Mouse (Mus musculus) CH12.LX (cell line): Measurements from ENCODE around the gene Agl. TPM values are rescaled to one million over a fixed set of nuclear protein-coding genes. Genes with fewer than 3 reads are reported as not detected.

ENCODE experiments used
- DNase-seq: peaks from one replicate; pipeline ENCODE4 v3.0.0-alpha.2; 2013; ENCODE audit errors: extremely low read depth
- H3K27ac ChIP-seq: 2 replicates; pipeline ENCODE4 v1.5.1; 2012; ENCODE audit warnings: low read depth, mild to moderate bottlenecking, control low read depth, moderate library complexity; ENCODE audit not compliant: insufficient read depth
- H3K27me3 ChIP-seq: replicated peaks from 2 replicates; pipeline ENCODE3; 2012; ENCODE audit warnings: inconsistent platforms
- H3K36me3 ChIP-seq, 2 experiments: replicated peaks in 1 of 2; 2 replicates each; pipeline versions ENCODE3 to v1.6.1; 2012; ENCODE audit warnings: inconsistent platforms in 1 of 2, low read length in 1 of 2, mild to moderate bottlenecking in 1 of 2, mixed read lengths in 1 of 2, moderate library complexity in 1 of 2; ENCODE audit not compliant: control insufficient read depth in 1 of 2, insufficient read depth in 1 of 2
- H3K4me1 ChIP-seq, 2 experiments: 2 replicates each; pipeline ENCODE4 v1.6.1; 2012; ENCODE audit warnings: inconsistent platforms in 1 of 2, moderate library complexity in 1 of 2; ENCODE audit not compliant: insufficient read depth in 2 of 2, control insufficient read depth in 1 of 2
- H3K4me2 ChIP-seq: 2 replicates; pipeline ENCODE4 v1.6.1; 2012; ENCODE audit warnings: low read depth, mild to moderate bottlenecking, control low read depth; ENCODE audit not compliant: poor library complexity, insufficient read depth, severe bottlenecking
- H3K4me3 ChIP-seq, 3 experiments: fragments of 150-350 bp in 1 of 3; sonication (generic) in 1 of 3; replicated peaks in 1 of 3; 2 replicates each; pipeline versions ENCODE3 to v1.5.1; 2011 to 2012; ENCODE audit warnings: low read depth in 2 of 3, low read length in 2 of 3, mild to moderate bottlenecking in 2 of 3, moderate library complexity in 2 of 3, control low read depth in 1 of 3, improper control_type of control experiment in 1 of 3, inconsistent platforms in 1 of 3, mixed read lengths in 1 of 3; ENCODE audit not compliant: poor library complexity in 1 of 3
- H3K79me2 ChIP-seq: replicated peaks from 2 replicates; pipeline ENCODE4 v1.6.1; 2012; ENCODE audit warnings: mild to moderate bottlenecking, moderate library complexity; ENCODE audit not compliant: control insufficient read depth, poor library complexity, insufficient read depth, severe bottlenecking; ENCODE audit errors: extremely low read depth
- H3K9ac ChIP-seq: 2 replicates; pipeline ENCODE4 v1.6.1; 2012; ENCODE audit warnings: low read depth, mild to moderate bottlenecking, control low read depth, moderate library complexity; ENCODE audit not compliant: insufficient read depth
- H3K9me3 ChIP-seq: replicated peaks from 2 replicates; pipeline ENCODE3; 2012; ENCODE audit warnings: low read length, inconsistent platforms, mixed read lengths
- BHLHE40 ChIP-seq: IDR thresholded peaks from 2 replicates; pipeline ENCODE4 v1.6.1; 2011; ENCODE audit warnings: mild to moderate bottlenecking, low read depth, low read length, improper control_type of control experiment
- CHD2 ChIP-seq: IDR thresholded peaks from 2 replicates; pipeline ENCODE4 v1.6.1; 2011; ENCODE audit warnings: low read length, improper control_type of control experiment
- CTCF ChIP-seq, 2 experiments: IDR thresholded peaks in 1 of 2; conservative IDR thresholded peaks in 1 of 2; 2 replicates each; pipeline ENCODE4 v1.5.1; 2011 to 2012; ENCODE audit warnings: low read depth in 2 of 2, low read length in 2 of 2, improper control_type of control experiment in 1 of 2, inconsistent platforms in 1 of 2, mild to moderate bottlenecking in 1 of 2, moderate library complexity in 1 of 2
- E2F4 ChIP-seq: IDR thresholded peaks from 2 replicates; pipeline ENCODE4 v1.6.1; 2011; ENCODE audit warnings: low read depth, low read length, improper control_type of control experiment; ENCODE audit not compliant: insufficient replicate concordance
- ELF1 ChIP-seq: IDR thresholded peaks from 2 replicates; pipeline ENCODE4 v1.6.1; 2014; ENCODE audit warnings: low read depth, mild to moderate bottlenecking, inconsistent platforms, low read length, improper control_type of control experiment
- EP300 ChIP-seq: IDR thresholded peaks from 2 replicates; pipeline ENCODE4 v1.6.1; 2011; ENCODE audit warnings: low read length, improper control_type of control experiment
- JUN ChIP-seq: IDR thresholded peaks from 2 replicates; pipeline ENCODE4 v1.6.1; 2011; ENCODE audit warnings: low read depth, mild to moderate bottlenecking, low read length, improper control_type of control experiment, moderate library complexity; ENCODE audit not compliant: insufficient read depth
- KAT2A ChIP-seq: IDR thresholded peaks from 2 replicates; pipeline ENCODE4 v1.6.1; 2012; ENCODE audit warnings: low read length, improper control_type of control experiment, inconsistent platforms; ENCODE audit not compliant: insufficient replicate concordance
- MAFK ChIP-seq: IDR thresholded peaks from 2 replicates; pipeline ENCODE4 v1.6.1; 2011; ENCODE audit warnings: low read length, improper control_type of control experiment; ENCODE audit not compliant: insufficient replicate concordance
- MAZ ChIP-seq: IDR thresholded peaks from 2 replicates; pipeline ENCODE4 v1.6.1; 2012; ENCODE audit warnings: low read depth, mild to moderate bottlenecking, inconsistent platforms, low read length, improper control_type of control experiment, moderate library complexity
- MEF2A ChIP-seq: IDR thresholded peaks from 2 replicates; pipeline ENCODE4 v1.6.1; 2014; ENCODE audit warnings: low read depth, mild to moderate bottlenecking, inconsistent platforms, low read length, improper control_type of control experiment, borderline replicate concordance
- MXI1 ChIP-seq: IDR thresholded peaks from 2 replicates; pipeline ENCODE4 v1.6.1; 2011; ENCODE audit warnings: mild to moderate bottlenecking, low read depth, low read length, improper control_type of control experiment
- NELFE ChIP-seq: IDR thresholded peaks from 2 replicates; pipeline ENCODE4 v1.6.1; 2011; ENCODE audit warnings: low read depth, low read length, improper control_type of control experiment
- NRF1 ChIP-seq: IDR thresholded peaks from 2 replicates; pipeline ENCODE4 v1.6.1; 2014; ENCODE audit warnings: low read depth, mild to moderate bottlenecking, inconsistent platforms, low read length, improper control_type of control experiment, moderate library complexity
- PAX5 ChIP-seq: IDR thresholded peaks from 2 replicates; pipeline ENCODE4 v1.6.1; 2012; ENCODE audit warnings: low read length, inconsistent platforms, mixed read lengths
- POLR2A ChIP-seq: IDR thresholded peaks from 2 replicates; pipeline ENCODE4 v1.6.1; 2011; ENCODE audit warnings: low read depth, mild to moderate bottlenecking, improper control_type of control experiment, low read length
- POLR2AphosphoS2 ChIP-seq: IDR thresholded peaks from 2 replicates; pipeline ENCODE4 v1.6.1; 2011; ENCODE audit warnings: low read depth, low read length, improper control_type of control experiment
- SIN3A ChIP-seq: IDR thresholded peaks from 2 replicates; pipeline ENCODE4 v1.6.1; 2012; ENCODE audit warnings: low read length, improper control_type of control experiment, inconsistent platforms
- USF1 ChIP-seq: IDR thresholded peaks from 2 replicates; pipeline ENCODE4 v1.6.1; 2014; ENCODE audit warnings: low read depth, mild to moderate bottlenecking, inconsistent platforms, low read length, improper control_type of control experiment
- USF2 ChIP-seq: conservative IDR thresholded peaks from 2 replicates; pipeline ENCODE4 v1.6.1; 2011; ENCODE audit warnings: low read depth, low read length, improper control_type of control experiment
- ZC3H11A ChIP-seq: IDR thresholded peaks from 2 replicates; pipeline ENCODE4 v1.6.1; 2012; ENCODE audit warnings: low read depth, mild to moderate bottlenecking, inconsistent platforms, low read length, improper control_type of control experiment
- ZMIZ1 ChIP-seq: IDR thresholded peaks from 2 replicates; pipeline ENCODE4 v1.6.1; 2012; ENCODE audit warnings: low read depth, mild to moderate bottlenecking, inconsistent platforms, low read length, improper control_type of control experiment
- dilution Hi-C: fragments of 300-500 bp; cut with MboI; formaldehyde crosslinking; loops from 2 replicates; pipeline ENCODE4 v1.14.3; 2020; ENCODE audit warnings: low sequenced_read_pairs; ENCODE audit not compliant: extremely low pct_unique_long_range_greater_than_20kb, extremely low pct_ligation_motif_present
- in situ Hi-C: fragments of 300-500 bp; cut with MboI; formaldehyde crosslinking; loops from 3 replicates; pipeline ENCODE4 v1.14.3; 2019; ENCODE audit warnings: low sequenced_read_pairs, low pct_ligation_motif_present, low pct_unique_long_range_greater_than_20kb, mixed read lengths
- polyA plus RNA-seq: library from polyadenylated mRNA; unstranded; fragments of >175 nt; gene quantifications from 2 replicates; pipeline ENCODE4 v1.2.1, GENCODE M21; 2012; ENCODE audit warnings: low read depth; ENCODE audit not compliant: insufficient read length
- total RNA-seq, 2 experiments: library from RNA; depleted of rRNA; stranded (reverse); fragments of 300-350 nt in 1 of 2; fragments of >200 nt in 1 of 2; gene quantifications; 2 replicates each; pipeline ENCODE4 v1.2.3; 2012 to 2014

Gene Agl
- total and polyA plus RNA-seq, 3 experiments, result 4.7 to 5.7 (median 5.2) TPM

DNA sequence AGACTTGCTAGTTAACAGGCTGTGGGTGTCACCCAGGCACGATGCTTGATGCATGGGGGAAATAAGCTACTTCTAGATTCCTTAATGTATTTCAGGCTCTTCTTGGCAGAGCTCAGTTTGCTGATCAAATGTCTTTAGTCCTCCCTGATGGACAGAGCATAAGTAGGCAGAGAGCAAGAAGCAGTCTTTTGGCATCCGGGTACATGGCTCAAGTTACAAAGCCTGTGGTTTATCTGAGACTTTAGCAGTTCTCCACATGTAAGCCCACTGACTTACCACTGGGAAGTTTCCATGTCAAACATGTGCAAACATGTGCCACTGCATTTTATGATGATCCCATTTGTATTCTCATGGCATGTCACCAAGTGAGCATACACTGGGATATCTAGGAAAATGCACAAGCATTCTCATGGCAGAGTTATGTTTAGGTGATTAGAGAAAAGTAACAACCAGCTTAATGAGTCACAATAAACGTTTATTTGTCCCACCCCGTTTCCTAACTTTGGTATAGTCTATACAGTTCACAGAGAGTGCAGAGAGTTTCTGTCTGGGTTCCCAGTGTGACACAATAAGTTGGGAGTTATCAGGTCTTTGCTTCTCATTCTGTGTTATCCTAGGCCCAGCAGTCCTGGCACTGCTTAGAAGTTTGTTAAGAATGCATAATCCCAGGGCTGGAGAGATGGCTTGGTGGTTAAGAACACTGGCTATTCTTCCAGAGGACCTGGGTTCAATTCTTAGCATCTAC lies 18.7 kb upstream of the Agl start:
- Histone ChIP-seq H3K4me2 (no peak overlapping the region), H3K9ac (no peak overlapping the region), H3K9me3 (no peaks in the 10 kb centered on the region), H3K4me3 (no peak overlapping the region)
- dilution Hi-C loops (no loop called here), in situ Hi-C loops (loop anchor here (25.0 kb wide), 1 partner anchor 489 kb away; no protein-coding TSS in a partner anchor)
- TF ChIP-seq NRF1, result no peak
- TF ChIP-seq MAZ, result no peak
- TF ChIP-seq POLR2A, result no peak
- no peak for TF ChIP-seq ELF1
- no peak for TF ChIP-seq USF1
- TF ChIP-seq ZMIZ1, result no peak
- TF ChIP-seq EP300, result no peak
- TF ChIP-seq MXI1, result no peak
- TF ChIP-seq MAFK, result no peak
- TF ChIP-seq E2F4, result no peak
- TF ChIP-seq SIN3A, result no peak
- no peak for TF ChIP-seq CHD2
- TF ChIP-seq CTCF (conservative IDR thresholded peaks at IDR 0.05 in 1 of 2, IDR thresholded peaks at IDR 0.05 in 1 of 2; ENCODE audit: low read depth in 2 of 2, low read length in 2 of 2), result no peak
- TF ChIP-seq NELFE, result no peak
- no peak for TF ChIP-seq POLR2AphosphoS2
- TF ChIP-seq, all 38 proteins: peak for 0
- no peaks in the 10 kb centered on the region for H3K36me3 ChIP-seq
- no peaks in the 10 kb centered on the region for H3K27me3 ChIP-seq
- H3K4me1 ChIP-seq, result no peaks in the 10 kb centered on the region
- no peak overlapping the region for H3K27ac ChIP-seq
- DNase-seq, result no peak
- H3K79me2 ChIP-seq, result no peaks in the 10 kb centered on the region

DNA sequence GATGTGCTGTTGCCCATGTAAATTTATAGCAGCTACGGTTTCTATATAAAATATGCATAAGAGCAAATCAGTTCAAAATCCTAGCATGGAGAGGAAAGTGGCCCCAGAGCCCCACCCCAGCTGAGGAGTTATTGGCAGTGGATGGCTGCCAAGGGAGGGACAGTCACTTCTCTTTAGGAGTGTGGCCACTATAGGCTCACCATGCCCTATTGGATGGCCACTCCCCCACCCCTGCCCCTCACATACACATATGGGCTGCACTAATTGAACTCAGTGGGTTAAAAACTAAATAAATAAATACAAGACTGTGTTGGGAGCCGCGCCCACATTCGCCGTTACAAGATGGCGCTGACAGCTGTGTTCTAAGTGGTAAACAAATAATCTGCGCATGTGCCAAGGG lies 9.3 kb upstream of the Agl start:
- no peaks in the 10 kb centered on the region for H3K79me2 ChIP-seq
- no peaks in the 10 kb centered on the region for H3K36me3 ChIP-seq
- no peak overlapping the region for H3K27ac ChIP-seq
- no peaks in the 10 kb centered on the region for H3K27me3 ChIP-seq
- in situ Hi-C loops, result no loop called here
- peaks cover 0 to 2% of the 10 kb centered on the region in 2 experiments; a peak in 1 of 4 replicates for H3K4me1 ChIP-seq
- dilution Hi-C loops, result no loop called here
- H3K4me3 ChIP-seq, result no peak overlapping the region
- no peaks in the 10 kb centered on the region for H3K9me3 ChIP-seq
- no peak for DNase-seq
- no peak overlapping the region for H3K4me2 ChIP-seq
- TF ChIP-seq ELF1 (no peak), POLR2AphosphoS2 (no peak), POLR2A (no peak), ZMIZ1 (no peak), PAX5 (no peak), BHLHE40 (no peak), ZC3H11A (no peak), MAFK (no peak), MEF2A (no peak), KAT2A (no peak), NRF1 (no peak), USF2 (no peak), JUN (no peak), E2F4 (no peak), CHD2 (no peak), NELFE (no peak)
- H3K9ac ChIP-seq, result no peak overlapping the region
